Mouse (Mus musculus) neural tube, embryonic 13.5 days (tissue): ENCODE measurements around the gene Bend5. TPM values are rescaled to one million over a fixed set of nuclear protein-coding genes. Genes with fewer than 3 reads are reported as not detected.
A peak's percentile ranks its signal among the peaks of the same experiment; 100 is the strongest.

Experiments
- ATAC-seq: fragments of 200-750 bp; cut with Nextera tagmentation; 2 replicates; pipeline ENCODE4 v1.8.0; 2017; ENCODE audit warnings: low read depth, mild to moderate bottlenecking, moderate TSS enrichment, moderate library complexity
- H3K27ac ChIP-seq: fragments of 300-500 bp; sonication (generic); replicated peaks from 2 replicates; pipeline ENCODE4 v1.5.1; 2015; ENCODE audit warnings: moderate library complexity, mild to moderate bottlenecking, inconsistent platforms
- H3K27me3 ChIP-seq: fragments of 300-500 bp; sonication (generic); 2 replicates; pipeline ENCODE4 v1.6.1; 2015; ENCODE audit warnings: mild to moderate bottlenecking, inconsistent platforms
- H3K36me3 ChIP-seq: fragments of 300-500 bp; sonication (generic); 2 replicates; pipeline ENCODE4 v1.6.1; 2015; ENCODE audit warnings: mild to moderate bottlenecking, inconsistent platforms
- H3K4me1 ChIP-seq: fragments of 300-500 bp; sonication (generic); replicated peaks from 2 replicates; pipeline ENCODE4 v1.6.1; 2015; ENCODE audit warnings: inconsistent platforms
- H3K4me2 ChIP-seq: fragments of 300-500 bp; sonication (generic); 2 replicates; pipeline ENCODE4 v1.6.1; 2015; ENCODE audit warnings: inconsistent platforms, mild to moderate bottlenecking, moderate library complexity
- H3K4me3 ChIP-seq: fragments of 300-500 bp; sonication (generic); 2 replicates; pipeline ENCODE4 v1.5.1; 2015; ENCODE audit warnings: mild to moderate bottlenecking, inconsistent platforms
- H3K9ac ChIP-seq: fragments of 300-500 bp; sonication (generic); 2 replicates; pipeline ENCODE4 v1.6.1; 2015; ENCODE audit warnings: moderate library complexity, mild to moderate bottlenecking, inconsistent platforms
- H3K9me3 ChIP-seq: fragments of 300-500 bp; sonication (generic); 2 replicates; pipeline ENCODE4 v1.6.1; 2016; ENCODE audit warnings: inconsistent platforms
- WGBS: fragments of 180-500 bp; shearing (Covaris S2); methylation state at CpG from one replicate; pipeline ENCODE4 v1.1.7; 2015; 5-methylcytosine and 5-hydroxymethylcytosine counted together
- polyA plus RNA-seq: library from polyadenylated mRNA; unstranded; fragments of >200 nt; fragmentation: Nextera tagmentation; extraction: Ambion mirVana; gene quantifications from 2 replicates; pipeline ENCODE4 v1.2.1, GENCODE M21; 2015

Bend5 gene
- polyA plus RNA-seq, 1 experiment from 2014 or later: 76.9 TPM

GRCm38 (mm10) chr4:111443906-111444615 lies 29.3 kb downstream of the Bend5 start:
- peak; percentile 48 for ATAC-seq
- H3K27ac ChIP-seq: peak overlapping the region; percentile 83
- H3K4me1 ChIP-seq: peaks cover 53% of the 10 kb centered on the region
- no peaks in the 10 kb centered on the region for H3K9me3 ChIP-seq
- H3K4me2 ChIP-seq: no peak overlapping the region
- peak overlapping the region; percentile 17; the same call in 1 of the 2 replicates for H3K9ac ChIP-seq
- peaks cover 26% of the 10 kb centered on the region for H3K36me3 ChIP-seq
- no peaks in the 10 kb centered on the region for H3K27me3 ChIP-seq
- H3K4me3 ChIP-seq: no peak overlapping the region
- WGBS: 37% methylated on average over 10 of the region's 10 CpGs

DNA sequence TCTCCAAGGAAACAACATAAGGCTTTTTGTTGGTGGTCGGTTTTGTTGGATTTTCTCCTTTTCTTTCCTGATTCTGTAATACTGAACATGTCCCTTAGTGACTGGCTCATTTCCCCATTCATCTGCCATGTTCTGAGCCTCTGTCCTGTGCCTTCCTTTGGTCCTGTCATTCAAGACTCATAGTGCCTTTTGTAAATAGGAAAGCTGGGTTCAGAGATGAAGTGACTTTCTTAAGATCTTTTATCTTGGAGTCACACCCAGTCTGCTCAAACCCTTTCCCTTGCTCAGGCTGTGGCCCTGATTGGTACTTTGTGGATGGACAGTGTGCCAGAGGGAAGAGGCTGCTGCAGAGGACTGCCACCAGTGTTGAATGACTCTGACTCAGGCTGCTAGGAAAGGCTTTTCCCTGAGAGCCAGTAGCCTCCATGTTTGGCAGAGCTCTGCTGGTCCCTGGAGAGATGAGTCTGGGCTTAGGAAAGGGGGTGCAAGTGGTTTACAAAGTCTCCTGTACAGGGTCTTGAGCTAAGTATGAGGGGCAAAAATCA lies 29.9 kb downstream of the Bend5 start:
- Histone ChIP-seq H3K9ac (no peak overlapping the region), H3K27ac (peak overlapping the region; percentile 83), H3K4me3 (no peak overlapping the region)

DNA sequence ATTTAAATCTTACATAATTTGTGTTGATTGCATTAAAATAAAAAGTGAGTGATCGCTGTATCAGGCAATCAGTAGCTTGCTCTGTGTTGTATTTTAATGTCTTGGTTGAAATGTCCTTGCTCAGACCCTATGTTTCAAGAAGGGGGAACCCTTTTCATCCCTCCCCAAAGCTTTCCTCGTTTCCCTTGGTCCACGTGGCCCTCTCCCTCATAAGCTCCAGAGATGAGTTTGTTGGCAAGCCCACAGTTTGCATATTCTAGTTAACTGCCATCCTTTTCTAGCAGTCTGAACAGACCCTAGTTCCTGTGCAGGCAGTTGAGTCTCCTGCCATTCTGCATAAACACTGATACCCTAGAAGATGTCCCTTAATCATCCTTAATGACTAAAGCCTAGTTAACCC lies 33.1 kb downstream of the Bend5 start:
- 94% methylated on average over 3 of the region's 3 CpGs for WGBS
- Histone ChIP-seq H3K27me3 (no peaks in the 10 kb centered on the region), H3K27ac (no peak overlapping the region), H3K4me3 (no peak overlapping the region), H3K4me2 (no peak overlapping the region), H3K4me1 (peaks cover 26% of the 10 kb centered on the region), H3K9me3 (no peaks in the 10 kb centered on the region), H3K36me3 (peaks cover 41% of the 10 kb centered on the region), H3K9ac (no peak overlapping the region)
- ATAC-seq: no peak

More for the DNA sequence above, 29.9 kb downstream of the Bend5 start:
- peak; percentile 85 for ATAC-seq
- 11% methylated on average over 1 of the region's 1 CpGs for WGBS
- Histone ChIP-seq H3K27me3 (no peaks in the 10 kb centered on the region), H3K4me2 (no peak overlapping the region), H3K4me1 (peaks cover 53% of the 10 kb centered on the region), H3K9me3 (no peaks in the 10 kb centered on the region), H3K36me3 (peaks cover 32% of the 10 kb centered on the region)

DNA sequence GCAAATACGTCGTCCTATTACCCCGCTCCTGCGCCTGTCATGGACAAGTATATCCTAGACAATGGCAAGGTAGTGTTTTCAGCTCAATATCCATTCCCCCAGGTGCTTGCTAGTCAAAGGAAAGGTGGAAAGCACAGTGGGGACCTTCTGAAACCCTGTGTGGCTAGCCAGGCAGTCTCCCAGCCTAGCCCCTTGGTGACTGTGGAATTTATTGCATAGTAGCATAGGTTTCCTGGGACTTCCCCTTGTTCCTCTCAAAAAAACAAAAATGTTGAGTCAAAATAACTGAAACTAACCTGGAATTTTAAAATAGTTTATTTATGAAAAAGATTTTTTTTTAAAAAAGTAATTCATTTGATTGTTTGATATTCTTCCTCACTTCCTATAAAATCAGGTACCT lies 33.8 kb downstream of the Bend5 start:
- H3K36me3 ChIP-seq: peaks cover 48% of the 10 kb centered on the region
- WGBS: 92% methylated on average over 4 of the region's 4 CpGs
- no peak for ATAC-seq

GRCm38 (mm10) chr4:111449442-111450199 lies 34.8 kb downstream of the Bend5 start:
- H3K27me3 ChIP-seq: no peaks in the 10 kb centered on the region
- H3K27ac ChIP-seq: no peak overlapping the region
- peaks cover 58% of the 10 kb centered on the region for H3K36me3 ChIP-seq
- H3K9me3 ChIP-seq: no peaks in the 10 kb centered on the region
- H3K9ac ChIP-seq: no peak overlapping the region
- no peak for ATAC-seq
- no peak overlapping the region for H3K4me3 ChIP-seq
- no peak overlapping the region for H3K4me2 ChIP-seq
- 79% methylated on average over 7 of the region's 7 CpGs for WGBS
- H3K4me1 ChIP-seq: peaks cover 9% of the 10 kb centered on the region

More for the DNA sequence above, 33.8 kb downstream of the Bend5 start:
- Histone ChIP-seq H3K9me3 (no peaks in the 10 kb centered on the region), H3K27ac (no peak overlapping the region), H3K4me3 (no peak overlapping the region), H3K4me1 (peaks cover 20% of the 10 kb centered on the region), H3K27me3 (no peaks in the 10 kb centered on the region), H3K4me2 (no peak overlapping the region), H3K9ac (no peak overlapping the region)

GRCm38 (mm10) chr4:111451283-111451918 lies 36.6 kb downstream of the Bend5 start:
- Histone ChIP-seq H3K9ac (no peak overlapping the region), H3K9me3 (no peaks in the 10 kb centered on the region), H3K4me3 (no peak overlapping the region), H3K27ac (no peak overlapping the region), H3K4me1 (peaks cover 12% of the 10 kb centered on the region), H3K27me3 (no peaks in the 10 kb centered on the region), H3K36me3 (peaks cover 72% of the 10 kb centered on the region), H3K4me2 (no peak overlapping the region)
- WGBS: 84% methylated on average over 7 of the region's 7 CpGs
- ATAC-seq: no peak; the same call in 1 of the 2 replicates

- peaks cover 65% of the 10 kb centered on the region for H3K36me3 ChIP-seq
- no peak overlapping the region for H3K4me2 ChIP-seq
- WGBS: 90% methylated on average over 5 of the region's 5 CpGs
- no peak for ATAC-seq
- H3K9ac ChIP-seq: no peak overlapping the region
- peaks cover 20% of the 10 kb centered on the region for H3K4me1 ChIP-seq
- no peak overlapping the region for H3K4me3 ChIP-seq
- no peaks in the 10 kb centered on the region for H3K9me3 ChIP-seq
- no peak overlapping the region for H3K27ac ChIP-seq
- no peaks in the 10 kb centered on the region for H3K27me3 ChIP-seq
Measured at GRCm38 (mm10) chr4:111452192-111452591, 37.4 kb downstream of the Bend5 start.

GRCm38 (mm10) chr4:111453275-111453674 lies 38.5 kb downstream of the Bend5 start:
- Histone ChIP-seq H3K36me3 (peaks cover 67% of the 10 kb centered on the region), H3K27ac (no peak overlapping the region), H3K4me2 (no peak overlapping the region), H3K4me3 (no peak overlapping the region), H3K27me3 (no peaks in the 10 kb centered on the region), H3K9ac (no peak overlapping the region), H3K9me3 (no peaks in the 10 kb centered on the region), H3K4me1 (peaks cover 31% of the 10 kb centered on the region)
- 60% methylated on average over 3 of the region's 3 CpGs for WGBS
- no peak for ATAC-seq

DNA sequence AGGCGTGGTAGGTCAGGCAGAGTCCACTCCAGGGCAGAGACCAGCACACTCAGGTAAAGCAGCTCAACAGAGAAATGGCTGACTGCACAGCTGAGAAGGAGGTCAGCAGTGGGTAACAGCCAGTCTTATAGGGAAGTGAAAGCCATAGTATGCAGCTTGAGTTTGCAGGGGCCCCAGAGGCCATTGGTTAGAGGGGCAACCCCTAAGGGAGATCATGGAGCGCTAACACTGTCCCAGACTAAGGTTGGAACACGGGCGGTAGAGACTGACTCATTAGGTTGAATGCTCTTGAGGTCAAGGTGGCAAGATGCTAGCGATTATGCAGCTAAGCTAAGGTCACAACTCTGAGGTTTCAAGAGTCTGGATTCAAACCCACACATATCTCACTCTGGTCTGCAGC lies 40.8 kb downstream of the Bend5 start:
- Histone ChIP-seq H3K9me3 (no peaks in the 10 kb centered on the region), H3K36me3 (peaks cover 70% of the 10 kb centered on the region), H3K27me3 (no peaks in the 10 kb centered on the region), H3K9ac (no peak overlapping the region), H3K4me2 (no peak overlapping the region), H3K4me1 (peaks cover 36% of the 10 kb centered on the region), H3K4me3 (no peak overlapping the region), H3K27ac (no peak overlapping the region)
- ATAC-seq: 0 out of 2 replicates have a peak, but pooled peaks have one; percentile 13
- 83% methylated on average over 5 of the region's 5 CpGs for WGBS

DNA sequence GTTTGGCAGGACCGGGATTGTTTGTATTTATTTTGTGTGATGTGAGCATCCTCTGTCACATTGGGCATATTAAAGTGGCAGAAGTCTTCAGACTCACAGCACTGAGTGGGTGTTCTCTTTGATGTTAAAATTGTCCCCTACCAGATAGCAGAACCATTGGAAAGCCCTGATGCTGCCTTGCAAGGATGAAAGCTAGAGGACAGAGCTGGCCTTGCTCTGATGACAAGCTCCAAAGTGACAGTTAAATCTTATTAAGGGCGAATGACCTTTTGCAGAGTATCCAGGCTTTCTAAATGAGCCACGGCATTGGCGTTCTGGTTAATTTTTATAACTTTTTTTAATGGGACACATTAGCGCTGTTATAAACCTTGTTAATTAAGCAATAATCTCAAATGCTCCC lies 42.8 kb downstream of the Bend5 start:
- Histone ChIP-seq H3K4me3 (no peak overlapping the region), H3K9me3 (no peaks in the 10 kb centered on the region), H3K36me3 (peaks cover 68% of the 10 kb centered on the region), H3K4me1 (peaks cover 32% of the 10 kb centered on the region), H3K27ac (peak overlapping the region; percentile 72), H3K4me2 (no peak overlapping the region), H3K27me3 (no peaks in the 10 kb centered on the region), H3K9ac (no peak overlapping the region)
- WGBS: 50% methylated on average over 5 of the region's 5 CpGs
- ATAC-seq: peak; percentile 10; the same call in 1 of the 2 replicates

GRCm38 (mm10) chr4:111467293-111467773 lies 52.5 kb downstream of the Bend5 start:
- H3K27ac ChIP-seq: no peak overlapping the region
- no peak overlapping the region for H3K9ac ChIP-seq
- H3K4me1 ChIP-seq: peaks cover 15% of the 10 kb centered on the region
- no peaks in the 10 kb centered on the region for H3K9me3 ChIP-seq
- no peaks in the 10 kb centered on the region for H3K36me3 ChIP-seq
- 79% methylated on average over 2 of the region's 2 CpGs for WGBS
- ATAC-seq: no peak
- H3K4me2 ChIP-seq: no peak overlapping the region
- no peak overlapping the region for H3K4me3 ChIP-seq
- H3K27me3 ChIP-seq: no peaks in the 10 kb centered on the region

DNA sequence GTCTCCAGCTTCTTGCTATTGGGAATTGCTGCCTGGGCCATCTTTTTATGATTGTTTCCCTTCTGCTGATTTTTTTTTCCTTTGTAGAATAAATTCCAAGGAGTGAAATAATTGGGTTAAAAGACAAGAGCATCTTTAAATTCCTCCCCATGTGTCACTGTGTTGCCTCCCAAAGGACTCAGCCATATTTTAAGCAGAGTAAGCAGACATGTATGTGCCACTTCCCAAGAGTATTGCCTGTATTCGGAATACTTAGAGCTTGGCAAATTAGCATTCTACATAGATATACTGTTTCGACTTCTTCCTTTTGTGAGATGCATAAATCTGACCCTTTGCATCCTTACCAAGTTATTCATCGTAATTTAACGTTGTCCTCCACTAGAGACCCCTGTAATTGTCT lies 53.0 kb downstream of the Bend5 start:
- Histone ChIP-seq H3K4me3 (no peak overlapping the region), H3K4me2 (no peak overlapping the region), H3K36me3 (no peaks in the 10 kb centered on the region), H3K27ac (no peak overlapping the region), H3K27me3 (no peaks in the 10 kb centered on the region), H3K9me3 (no peaks in the 10 kb centered on the region), H3K9ac (no peak overlapping the region), H3K4me1 (peaks cover 19% of the 10 kb centered on the region)
- 79% methylated on average over 4 of the region's 4 CpGs for WGBS
- ATAC-seq: no peak
